Mouse (Mus musculus) stomach, embryonic 16.5 days (tissue): ENCODE data around the gene Cerkl. TPM values are rescaled to one million over a fixed set of nuclear protein-coding genes. Genes with fewer than 3 reads are reported as not detected.

Experiments used
- ATAC-seq: fragments of 200-750 bp; cut with Nextera tagmentation; 2 replicates; pipeline ENCODE4 v1.8.0; 2017; ENCODE audit warnings: moderate number of reproducible peaks, moderate TSS enrichment; ENCODE audit not compliant: insufficient read depth, low FRiP score
- H3K27ac ChIP-seq: fragments of 300-500 bp; sonication (generic); 2 replicates; pipeline ENCODE4 v1.5.1; 2014; ENCODE audit warnings: low read length
- H3K27me3 ChIP-seq: fragments of 300-500 bp; sonication (generic); 2 replicates; pipeline ENCODE4 v1.6.1; 2014; ENCODE audit warnings: low read length, control low read depth, mixed read lengths; ENCODE audit not compliant: control insufficient read depth, insufficient read depth
- H3K36me3 ChIP-seq: fragments of 300-500 bp; sonication (generic); 2 replicates; pipeline ENCODE4 v1.6.1; 2014; ENCODE audit warnings: low read length; ENCODE audit not compliant: control insufficient read depth, insufficient read depth
- H3K4me1 ChIP-seq: fragments of 300-500 bp; sonication (generic); 2 replicates; pipeline ENCODE4 v1.6.1; 2014; ENCODE audit warnings: low read length, control low read depth, mixed read lengths; ENCODE audit not compliant: control insufficient read depth, insufficient read depth
- H3K4me2 ChIP-seq: fragments of 300-500 bp; sonication (generic); 2 replicates; pipeline ENCODE4 v1.6.1; 2014; ENCODE audit warnings: low read depth, low read length, mixed read lengths
- H3K4me3 ChIP-seq: fragments of 300-500 bp; sonication (generic); replicated peaks from 2 replicates; pipeline ENCODE4 v1.5.1; 2014; ENCODE audit warnings: mild to moderate bottlenecking, low read length
- H3K9ac ChIP-seq: fragments of 300-500 bp; sonication (generic); 2 replicates; pipeline ENCODE4 v1.6.1; 2014; ENCODE audit warnings: low read length
- H3K9me3 ChIP-seq: fragments of 300-500 bp; sonication (generic); replicated peaks from 2 replicates; pipeline ENCODE4 v1.6.1; 2016; ENCODE audit warnings: low read length, control low read depth; ENCODE audit not compliant: control insufficient read depth
- WGBS: fragments of 180-500 bp; shearing (Covaris S2); extraction: QIAGEN DNeasy Blood & Tissue Kit; methylation state at CpG from one replicate; pipeline ENCODE4 v1.1.7; 2014; 5-methylcytosine and 5-hydroxymethylcytosine counted together
- polyA plus RNA-seq: library from polyadenylated mRNA; unstranded; fragments of >200 nt; fragmentation: Nextera tagmentation; extraction: Ambion mirVana; gene quantifications from 2 replicates; pipeline ENCODE4 v1.2.1, GENCODE M21; 2015

Gene Cerkl
- polyA plus RNA-seq, 1 experiment from 2014 or later: 1.7 TPM

DNA sequence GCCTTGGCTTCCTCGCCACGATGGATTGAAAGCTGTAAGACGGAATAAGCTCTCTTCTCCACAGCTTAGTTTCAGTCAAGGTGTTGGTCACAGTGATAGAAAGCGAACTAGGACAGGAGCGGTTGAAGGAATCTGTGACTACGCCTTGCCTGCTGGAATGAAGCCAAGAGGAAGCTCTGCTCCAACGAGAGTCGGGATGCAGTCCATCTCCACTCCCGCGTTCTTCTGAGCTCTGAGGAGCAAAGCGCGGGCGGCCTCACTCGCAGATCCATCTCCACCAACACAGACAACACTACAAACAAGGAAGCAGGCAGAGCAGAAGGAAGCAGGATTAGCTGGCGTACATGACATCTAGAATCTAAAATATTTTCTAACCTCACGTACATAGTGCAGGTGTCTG is 101.8 kb downstream of the Cerkl start:
- Histone ChIP-seq H3K9me3 (no peaks in the 10 kb centered on the region), H3K36me3 (no peaks in the 10 kb centered on the region), H3K27ac (no peak overlapping the region), H3K4me3 (no peak overlapping the region), H3K4me2 (no peak overlapping the region), H3K27me3 (no peaks in the 10 kb centered on the region), H3K4me1 (no peaks in the 10 kb centered on the region), H3K9ac (no peak overlapping the region)
- 85% methylated on average over 16 of the region's 16 CpGs for WGBS
- ATAC-seq: no peak

DNA sequence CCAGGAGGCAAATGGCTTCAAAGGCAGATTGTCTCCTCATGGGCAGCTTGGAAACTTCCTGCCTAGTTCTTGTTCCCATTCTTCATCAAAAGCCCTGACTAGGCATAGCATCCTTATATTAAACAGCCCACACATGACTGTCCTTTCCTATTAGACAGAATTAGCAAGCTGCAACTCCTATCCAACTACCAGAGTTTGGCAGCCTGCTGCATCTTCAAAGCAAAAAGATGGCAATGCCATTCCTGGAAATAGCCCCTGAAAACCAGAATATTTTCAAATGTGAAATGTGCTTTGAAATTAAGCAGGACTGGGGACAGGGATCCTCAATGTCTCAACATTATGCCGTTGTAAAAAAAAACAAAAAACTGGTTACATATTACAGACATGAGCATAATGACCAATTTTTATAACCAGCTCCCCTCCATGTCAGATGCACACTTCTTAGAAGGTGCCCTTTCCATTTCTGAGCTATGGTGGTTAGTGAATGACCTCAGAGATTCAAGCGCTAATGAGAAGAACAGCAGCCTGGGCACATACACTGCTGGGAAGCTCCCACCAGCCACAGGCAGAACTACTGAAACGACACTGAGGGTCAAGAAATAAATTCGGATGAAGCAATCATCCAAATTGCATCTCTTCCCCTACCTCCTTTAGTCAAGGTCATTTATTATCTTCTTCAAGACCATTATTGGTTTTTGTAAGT is 104.3 kb downstream of the Cerkl start:
- Histone ChIP-seq H3K27ac (no peak overlapping the region), H3K4me1 (no peaks in the 10 kb centered on the region), H3K36me3 (no peaks in the 10 kb centered on the region), H3K4me3 (no peak overlapping the region), H3K4me2 (no peak overlapping the region), H3K9me3 (no peaks in the 10 kb centered on the region), H3K27me3 (no peaks in the 10 kb centered on the region), H3K9ac (no peak overlapping the region)
- ATAC-seq: no peak
- WGBS: 72% methylated on average over 4 of the region's 4 CpGs

DNA sequence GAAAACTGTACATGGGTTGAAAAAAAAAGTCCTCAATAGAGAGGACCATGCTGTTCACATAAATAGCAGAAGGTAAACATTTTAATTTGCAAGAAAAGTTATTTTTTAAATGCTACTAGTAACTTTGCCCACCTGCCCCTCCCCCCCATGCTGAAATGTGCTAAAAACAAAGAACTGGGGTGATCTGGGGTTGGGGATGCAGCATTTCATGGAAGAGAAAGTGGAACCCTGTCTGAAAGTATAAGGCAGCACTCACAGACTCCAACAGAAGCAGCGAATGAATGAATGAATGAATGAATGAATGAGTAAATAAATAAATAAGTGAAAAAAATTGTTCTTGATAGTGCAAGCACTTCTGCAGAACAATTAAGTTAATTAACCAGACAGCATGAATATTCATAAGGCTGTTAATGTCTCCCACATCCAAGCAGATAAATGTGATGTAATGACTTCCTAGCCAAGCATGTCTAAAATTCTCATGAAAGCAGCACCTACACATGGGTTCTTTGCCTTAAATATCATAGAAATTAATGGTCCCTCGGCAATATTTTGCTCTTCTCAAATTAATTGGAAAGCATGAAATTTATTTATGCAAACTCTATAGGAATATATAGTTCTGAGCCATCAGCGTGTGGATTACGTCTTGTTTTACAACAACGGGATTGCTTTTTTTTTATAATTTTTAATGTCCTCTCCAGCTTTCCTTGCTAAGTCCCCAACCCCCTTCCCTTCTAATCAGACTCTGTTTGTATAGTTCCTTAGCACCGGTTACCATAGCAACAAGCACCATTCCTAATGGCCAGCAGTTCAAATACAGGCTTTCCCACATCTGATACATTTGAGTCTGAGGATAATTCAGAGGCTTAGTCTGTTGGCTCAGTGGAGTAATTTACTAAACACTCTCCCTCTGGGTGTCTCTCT is 105.1 kb downstream of the Cerkl start:
- 76% methylated on average over 6 of the region's 6 CpGs for WGBS
- no peaks in the 10 kb centered on the region for H3K9me3 ChIP-seq
- H3K36me3 ChIP-seq: no peaks in the 10 kb centered on the region
- ATAC-seq: no peak
- no peak overlapping the region for H3K27ac ChIP-seq
- no peaks in the 10 kb centered on the region for H3K27me3 ChIP-seq
- H3K4me2 ChIP-seq: no peak overlapping the region
- no peak overlapping the region for H3K9ac ChIP-seq
- no peaks in the 10 kb centered on the region for H3K4me1 ChIP-seq
- H3K4me3 ChIP-seq: no peak overlapping the region

GRCm38 (mm10) chr2:79343115-79343514 is 113.5 kb downstream of the Cerkl start:
- Histone ChIP-seq H3K4me3 (no peak overlapping the region), H3K4me2 (no peak overlapping the region), H3K36me3 (no peaks in the 10 kb centered on the region), H3K27me3 (no peaks in the 10 kb centered on the region), H3K9me3 (0 out of 2 replicates have a peak, but pooled peaks cover 3% of the 10 kb centered on the region), H3K4me1 (no peaks in the 10 kb centered on the region), H3K9ac (no peak overlapping the region), H3K27ac (no peak overlapping the region)
- WGBS: 74% methylated on average over 8 of the region's 8 CpGs
- no peak for ATAC-seq

DNA sequence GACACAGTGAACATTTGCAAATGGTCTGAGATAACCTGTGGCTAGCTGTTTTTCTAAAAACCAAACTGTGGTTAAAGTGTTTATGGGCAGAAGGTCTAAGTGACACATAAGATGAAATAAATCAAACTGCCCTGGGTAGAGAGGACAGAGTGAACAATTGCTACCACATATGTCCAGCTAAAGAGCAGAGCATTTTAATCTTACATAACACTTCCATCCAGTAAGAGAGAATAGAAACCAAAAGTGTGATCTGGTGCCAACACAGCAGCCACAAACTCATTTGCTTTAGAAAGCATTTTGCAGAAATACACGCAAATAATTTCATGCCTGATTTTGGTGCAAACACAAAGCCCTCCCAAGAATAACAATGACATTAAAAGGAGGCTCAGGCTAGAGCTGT is 117.6 kb downstream of the Cerkl start:
- Histone ChIP-seq H3K4me3 (no peak overlapping the region), H3K9me3 (0 out of 2 replicates have a peak, but pooled peaks cover 3% of the 10 kb centered on the region)

GRCm38 (mm10) chr2:79336141-79336540 is 120.4 kb downstream of the Cerkl start:
- ATAC-seq: no peak
- H3K9ac ChIP-seq: no peak overlapping the region
- H3K36me3 ChIP-seq: no peaks in the 10 kb centered on the region
- H3K4me1 ChIP-seq: no peaks in the 10 kb centered on the region
- 40% methylated on average over 1 of the region's 1 CpGs for WGBS
- H3K27ac ChIP-seq: no peak overlapping the region
- no peaks in the 10 kb centered on the region for H3K27me3 ChIP-seq
- no peak overlapping the region for H3K4me2 ChIP-seq
- no peak overlapping the region for H3K4me3 ChIP-seq
- H3K9me3 ChIP-seq: no peaks in the 10 kb centered on the region

More for the DNA sequence above, 117.6 kb downstream of the Cerkl start:
- Histone ChIP-seq H3K36me3 (no peaks in the 10 kb centered on the region), H3K9ac (no peak overlapping the region), H3K4me1 (no peaks in the 10 kb centered on the region), H3K27ac (no peak overlapping the region), H3K4me2 (no peak overlapping the region), H3K27me3 (no peaks in the 10 kb centered on the region)
- ATAC-seq: no peak
- WGBS: 68% methylated on average over 1 of the region's 1 CpGs

DNA sequence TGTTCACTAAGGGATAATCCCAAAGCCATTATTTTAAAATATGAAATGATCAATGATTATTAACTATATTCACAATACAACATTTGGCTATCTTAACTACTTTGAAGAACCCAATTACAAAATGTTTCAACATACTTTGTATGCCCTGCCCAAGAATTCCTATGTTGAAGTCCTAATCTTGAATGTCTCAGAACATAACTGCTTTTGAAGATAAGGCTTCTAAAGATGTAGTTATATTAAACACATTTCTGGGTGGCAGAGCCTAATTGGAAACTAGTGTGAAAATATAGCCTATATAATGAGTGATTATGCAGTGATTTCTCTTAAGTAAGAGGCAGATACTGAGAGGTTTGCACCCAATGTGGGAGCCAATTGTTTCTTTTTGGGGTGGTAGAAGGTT is 121.9 kb downstream of the Cerkl start:
- Histone ChIP-seq H3K36me3 (no peaks in the 10 kb centered on the region), H3K27me3 (no peaks in the 10 kb centered on the region), H3K27ac (no peak overlapping the region), H3K4me3 (no peak overlapping the region), H3K9ac (no peak overlapping the region), H3K4me1 (no peaks in the 10 kb centered on the region), H3K4me2 (no peak overlapping the region), H3K9me3 (no peaks in the 10 kb centered on the region)
- ATAC-seq: no peak

DNA sequence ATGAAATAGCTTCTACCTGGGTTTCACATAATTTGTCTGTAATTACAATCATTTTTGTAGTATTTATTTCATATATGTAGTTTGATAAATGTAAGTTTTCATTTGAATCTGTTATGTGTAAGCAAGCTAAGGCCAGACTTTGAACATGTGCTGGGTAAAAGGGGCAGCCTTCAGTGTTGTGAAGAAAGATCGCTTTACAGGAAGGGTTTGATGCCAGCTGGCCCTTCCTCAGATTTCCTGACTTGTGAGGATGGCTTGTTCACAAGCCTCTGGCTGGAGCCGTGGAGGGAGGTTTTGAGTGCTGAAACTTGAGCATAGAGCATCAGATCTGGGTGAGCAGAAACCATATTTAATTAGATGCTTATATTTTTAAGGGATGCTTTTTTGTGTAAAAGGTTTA is 128.5 kb downstream of the Cerkl start:
- ATAC-seq: no peak

DNA sequence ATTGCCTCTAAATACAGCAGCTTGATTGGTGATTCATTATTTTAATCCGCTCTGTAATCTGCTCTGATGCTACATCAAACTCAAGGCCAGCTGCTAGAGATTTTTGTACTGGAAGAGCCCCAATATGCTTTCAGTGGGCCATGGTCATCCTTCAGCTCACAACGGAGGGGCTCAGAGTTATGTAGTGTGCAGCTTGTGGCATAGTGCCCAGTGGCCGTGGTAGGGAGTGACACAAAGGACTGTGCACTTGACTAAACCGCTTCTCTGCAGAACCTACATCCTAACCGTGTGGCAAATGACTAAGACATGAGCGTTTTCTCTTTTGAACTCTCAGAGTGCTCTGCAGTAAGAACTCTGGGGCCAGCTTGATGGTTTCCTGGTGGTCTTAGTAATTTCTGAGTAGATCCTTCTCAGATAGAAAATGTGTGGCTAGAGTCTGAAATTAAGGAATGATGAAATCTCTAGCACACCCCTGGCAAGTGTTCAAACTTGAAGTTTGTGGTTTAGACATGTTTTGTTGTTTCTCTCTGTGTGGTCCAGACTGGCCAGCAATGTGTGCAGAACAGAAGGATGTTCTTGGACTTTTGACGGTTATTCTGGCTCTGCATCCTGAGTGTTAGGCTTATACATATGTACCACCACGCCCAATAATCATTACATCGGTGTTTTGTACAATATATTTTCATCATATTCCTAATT is 140.3 kb downstream of the Cerkl start:
- H3K4me1 ChIP-seq: no peaks in the 10 kb centered on the region
- no peak overlapping the region for H3K27ac ChIP-seq
- H3K9ac ChIP-seq: no peak overlapping the region
- H3K27me3 ChIP-seq: no peaks in the 10 kb centered on the region
- no peaks in the 10 kb centered on the region for H3K9me3 ChIP-seq
- ATAC-seq: peak; percentile 37
- H3K4me3 ChIP-seq: no peak overlapping the region
- 77% methylated on average over 9 of the region's 9 CpGs for WGBS
- no peaks in the 10 kb centered on the region for H3K36me3 ChIP-seq
- H3K4me2 ChIP-seq: no peak overlapping the region

More for the DNA sequence above, 128.5 kb downstream of the Cerkl start:
- no peak overlapping the region for H3K4me2 ChIP-seq
- no peaks in the 10 kb centered on the region for H3K36me3 ChIP-seq
- H3K9ac ChIP-seq: no peak overlapping the region
- H3K27me3 ChIP-seq: no peaks in the 10 kb centered on the region
- H3K9me3 ChIP-seq: no peaks in the 10 kb centered on the region
- no peak overlapping the region for H3K27ac ChIP-seq
- H3K4me1 ChIP-seq: no peaks in the 10 kb centered on the region
- H3K4me3 ChIP-seq: no peak overlapping the region
- WGBS: 59% methylated on average over 2 of the region's 2 CpGs
